Mouse (Mus musculus): ENCODE data around the gene Gm21988. TPM values are rescaled to one million over a fixed set of nuclear protein-coding genes. Genes with fewer than 3 reads are reported as not detected.

The Gm21988 gene
- total and polyA plus RNA-seq, 2 experiments: 0.28 to 5.8 TPM

DNA sequence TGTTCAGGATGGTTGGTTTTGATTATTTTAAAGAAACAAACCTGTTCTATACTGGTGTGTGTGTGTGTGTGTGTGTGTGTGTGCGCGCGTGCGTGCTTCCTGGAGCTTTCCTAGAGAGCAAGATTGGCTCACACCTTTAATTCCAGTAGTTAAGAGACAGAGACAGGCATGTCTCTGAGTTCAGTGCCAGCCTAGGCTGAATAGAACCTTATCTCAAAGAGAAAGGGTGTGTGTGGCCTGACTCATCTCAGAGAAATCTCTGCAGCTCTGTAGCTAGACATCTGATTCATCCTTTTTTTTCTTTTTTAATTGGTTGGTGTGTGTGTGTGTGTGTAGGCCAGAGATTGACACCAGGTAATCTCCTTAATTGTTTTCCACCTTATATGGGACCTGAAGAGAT lies 19.4 kb upstream of the Gm21988 start:
- H3K79me2 ChIP-seq (ENCODE audit: control insufficient read depth, insufficient read depth, low read length): no peaks in the 10 kb centered on the region
- H3K27me3 ChIP-seq (ENCODE audit: control insufficient read depth, insufficient read depth, low read length): peaks cover 6% of the 10 kb centered on the region; the same call in 1 of the 2 replicates
- H3K4me3 ChIP-seq (ENCODE audit: insufficient read depth, low read depth, low read length): no peak overlapping the region
- no peak for DNase-seq (ENCODE audit: extremely low read depth, low read depth, low spot score)
- H3K36me3 ChIP-seq (ENCODE audit: control insufficient read depth, insufficient read depth, low read length): no peaks in the 10 kb centered on the region
- no peaks in the 10 kb centered on the region for H3K4me1 ChIP-seq (ENCODE audit: control insufficient read depth, insufficient read depth, low read length)
- no peak overlapping the region for H3K27ac ChIP-seq (replicated peaks; ENCODE audit: insufficient read depth, low read depth, low read length)
- 96% methylated on average over 4 of the region's 4 CpGs for WGBS
- TF ChIP-seq POLR2A (IDR thresholded peaks at IDR 0.05; ENCODE audit: extremely low read depth, insufficient read depth, low read length) (no peak), CTCF (IDR thresholded peaks at IDR 0.05; ENCODE audit: low read depth, low read length) (no peak)
- H3K9ac ChIP-seq (ENCODE audit: low read depth, low read length): no peak overlapping the region

DNA sequence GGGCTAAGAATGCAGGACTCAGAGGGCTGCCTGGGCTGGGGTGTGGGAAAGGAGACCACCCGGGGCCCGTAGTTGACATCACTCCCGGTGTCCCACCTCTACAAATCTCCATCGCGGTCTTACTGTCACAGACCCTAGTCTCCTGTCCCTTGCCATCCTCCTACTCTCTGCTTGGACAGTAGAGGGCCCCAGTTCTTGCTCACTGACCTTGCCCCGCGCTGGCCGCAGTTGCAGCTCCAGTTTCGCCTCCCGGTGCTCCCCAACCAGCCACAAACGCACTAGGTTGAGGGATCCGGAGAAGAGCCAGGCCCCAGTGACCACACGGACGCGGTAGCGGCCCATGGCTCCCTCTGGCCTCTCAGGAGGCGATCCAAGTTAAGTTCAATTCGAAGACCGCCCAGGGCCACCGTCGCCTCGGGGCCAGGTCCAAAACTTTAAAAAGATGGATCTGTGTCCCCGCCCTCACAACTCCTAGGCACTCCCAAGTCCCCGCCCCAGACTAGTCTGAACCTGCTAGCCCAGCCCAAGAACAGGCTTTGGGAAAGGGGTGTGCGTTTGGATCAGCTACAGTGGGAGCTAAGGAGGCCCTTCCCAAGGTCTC lies 15.4 kb upstream of the Gm21988 start, which contains the start of gene Alox12:
Alox12 (minus strand) TSS at position 423 of the 601 bp plus-strand sequence.
- Histone ChIP-seq H3K36me3 (ENCODE audit: control insufficient read depth, insufficient read depth, low read length) (no peaks in the 10 kb centered on the region), H3K27ac (replicated peaks; ENCODE audit: insufficient read depth, low read depth, low read length) (no peak within 1 kb of the TSS), H3K9ac (ENCODE audit: low read depth, low read length) (peak within 1 kb of the TSS; percentile 4; the same call in 1 of the 2 replicates), H3K79me2 (ENCODE audit: control insufficient read depth, insufficient read depth, low read length) (no peaks in the 10 kb centered on the region), H3K4me3 (ENCODE audit: insufficient read depth, low read depth, low read length) (peak within 1 kb of the TSS; percentile 50; the same call in 1 of the 2 replicates), H3K4me1 (ENCODE audit: control insufficient read depth, insufficient read depth, low read length) (no peaks in the 10 kb centered on the region), H3K27me3 (ENCODE audit: control insufficient read depth, insufficient read depth, low read length) (peaks cover 6% of the 10 kb centered on the region; the same call in 1 of the 2 replicates)
- 4% methylated on average over 25 of the region's 25 CpGs for WGBS
- TF ChIP-seq POLR2A (IDR thresholded peaks at IDR 0.05; ENCODE audit: extremely low read depth, insufficient read depth, low read length) (no peak), CTCF (IDR thresholded peaks at IDR 0.05; ENCODE audit: low read depth, low read length) (peak; percentile 71)
- peak; percentile 26 for DNase-seq (ENCODE audit: extremely low read depth, low read depth, low spot score)

- no peak for TF ChIP-seq CTCF (IDR thresholded peaks at IDR 0.05; ENCODE audit: low read depth, low read length)
- no peak for TF ChIP-seq POLR2A (IDR thresholded peaks at IDR 0.05; ENCODE audit: extremely low read depth, insufficient read depth, low read length)
- no peaks in the 10 kb centered on the region for H3K4me1 ChIP-seq (ENCODE audit: control insufficient read depth, insufficient read depth, low read length)
- WGBS: 10% methylated on average over 18 of the region's 18 CpGs
- H3K4me3 ChIP-seq (ENCODE audit: insufficient read depth, low read depth, low read length): peak overlapping the region; percentile 0; the same call in 1 of the 2 replicates
- H3K27me3 ChIP-seq (ENCODE audit: control insufficient read depth, insufficient read depth, low read length): peaks cover 6% of the 10 kb centered on the region; the same call in 1 of the 2 replicates
- no peak for DNase-seq (ENCODE audit: extremely low read depth, low read depth, low spot score)
- H3K79me2 ChIP-seq (ENCODE audit: control insufficient read depth, insufficient read depth, low read length): no peaks in the 10 kb centered on the region
- no peak overlapping the region for H3K27ac ChIP-seq (replicated peaks; ENCODE audit: insufficient read depth, low read depth, low read length)
- no peak overlapping the region for H3K9ac ChIP-seq (ENCODE audit: low read depth, low read length)
- no peaks in the 10 kb centered on the region for H3K36me3 ChIP-seq (ENCODE audit: control insufficient read depth, insufficient read depth, low read length)
These were observed 14.7 kb upstream of the Gm21988 start for GRCm38 (mm10) chr11:70254337-70254736.

DNA sequence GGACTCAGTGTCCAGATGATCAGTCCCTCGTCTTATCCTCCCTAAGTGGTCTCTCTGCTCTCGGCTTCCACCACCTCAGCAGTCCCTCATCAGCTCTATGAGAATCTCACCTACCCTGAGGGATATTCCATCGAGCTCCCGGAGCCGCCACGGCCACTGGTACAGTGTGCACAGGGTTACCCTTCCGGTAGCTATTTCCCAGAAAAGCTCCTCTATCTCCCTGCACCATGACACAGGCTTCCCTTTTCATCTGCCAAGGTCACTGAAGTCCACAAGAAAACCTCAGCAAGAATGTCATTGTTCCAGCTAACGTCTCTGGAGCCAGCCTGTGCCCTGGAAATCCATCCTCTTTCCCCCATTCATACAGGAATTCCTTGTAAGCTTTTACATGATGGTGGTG lies 12.2 kb upstream of the Gm21988 start:
- no peak for DNase-seq (ENCODE audit: extremely low read depth, low read depth, low spot score)
- Histone ChIP-seq H3K36me3 (ENCODE audit: control insufficient read depth, insufficient read depth, low read length) (no peaks in the 10 kb centered on the region), H3K4me1 (ENCODE audit: control insufficient read depth, insufficient read depth, low read length) (no peaks in the 10 kb centered on the region), H3K9ac (ENCODE audit: low read depth, low read length) (no peak overlapping the region), H3K27ac (replicated peaks; ENCODE audit: insufficient read depth, low read depth, low read length) (0 out of 2 replicates have a peak overlapping the region, but pooled peaks have one; percentile 3), H3K79me2 (ENCODE audit: control insufficient read depth, insufficient read depth, low read length) (no peaks in the 10 kb centered on the region), H3K27me3 (ENCODE audit: control insufficient read depth, insufficient read depth, low read length) (peaks cover 5% of the 10 kb centered on the region; the same call in 1 of the 2 replicates), H3K4me3 (ENCODE audit: insufficient read depth, low read depth, low read length) (no peak overlapping the region)
- no peak for TF ChIP-seq CTCF (IDR thresholded peaks at IDR 0.05; ENCODE audit: low read depth, low read length)
- TF ChIP-seq POLR2A (IDR thresholded peaks at IDR 0.05; ENCODE audit: extremely low read depth, insufficient read depth, low read length): no peak
- 70% methylated on average over 8 of the region's 8 CpGs for WGBS

DNA sequence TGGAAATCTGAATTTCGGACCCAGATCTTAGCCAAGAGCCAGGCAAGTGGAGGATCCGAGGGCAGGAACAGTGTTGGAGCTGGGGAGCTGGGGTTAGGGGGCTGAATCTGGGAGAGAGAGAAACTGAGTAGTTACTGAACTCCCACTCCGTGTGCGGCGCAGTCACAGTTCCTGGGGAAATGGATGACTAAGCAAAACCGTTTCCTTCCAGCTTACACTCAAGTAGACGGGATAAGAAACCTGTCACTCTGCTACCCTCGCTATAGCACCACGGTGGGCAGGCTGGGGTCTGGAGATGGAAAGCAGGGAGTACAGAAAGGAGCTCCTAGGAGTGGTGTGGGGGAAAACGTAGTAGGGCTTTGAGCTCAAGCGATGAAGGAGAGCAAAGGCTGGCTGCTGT lies 10.5 kb upstream of the Gm21988 start:
- 63% methylated on average over 11 of the region's 11 CpGs for WGBS
- Histone ChIP-seq H3K79me2 (ENCODE audit: control insufficient read depth, insufficient read depth, low read length) (no peaks in the 10 kb centered on the region), H3K4me3 (ENCODE audit: insufficient read depth, low read depth, low read length) (no peak overlapping the region), H3K9ac (ENCODE audit: low read depth, low read length) (no peak overlapping the region), H3K36me3 (ENCODE audit: control insufficient read depth, insufficient read depth, low read length) (no peaks in the 10 kb centered on the region), H3K27me3 (ENCODE audit: control insufficient read depth, insufficient read depth, low read length) (peaks cover 5% of the 10 kb centered on the region; the same call in 1 of the 2 replicates), H3K27ac (replicated peaks; ENCODE audit: insufficient read depth, low read depth, low read length) (no peak overlapping the region), H3K4me1 (ENCODE audit: control insufficient read depth, insufficient read depth, low read length) (no peaks in the 10 kb centered on the region)
- TF ChIP-seq POLR2A (IDR thresholded peaks at IDR 0.05; ENCODE audit: extremely low read depth, insufficient read depth, low read length): no peak
- no peak for TF ChIP-seq CTCF (IDR thresholded peaks at IDR 0.05; ENCODE audit: low read depth, low read length)
- DNase-seq (ENCODE audit: extremely low read depth, low read depth, low spot score): no peak
